Mouse (Mus musculus) C2C12 (cell line): Measurements from ENCODE around the gene Pafah1b3. TPM values are rescaled to one million over a fixed set of nuclear protein-coding genes. Genes with fewer than 3 reads are reported as not detected.
"Not testable (repeated sequence)": the region's sequence is repeated elsewhere in the genome, so short reads cannot be mapped to it uniquely, and the experiment has no call there.

Experiments
- H3K27me3 ChIP-seq: one replicate; pipeline ENCODE4 v1.6.1; 2011; ENCODE audit not compliant: control insufficient read depth, insufficient read depth, insufficient read length
- H3K36me3 ChIP-seq: one replicate; pipeline ENCODE4 v1.6.1; 2011; ENCODE audit not compliant: control insufficient read depth, insufficient read depth
- H3K4me3 ChIP-seq: one replicate; pipeline ENCODE4 v1.5.1; 2011; ENCODE audit warnings: mild to moderate bottlenecking, control low read depth; ENCODE audit not compliant: poor library complexity, insufficient read depth, severe bottlenecking
- H3K79me2 ChIP-seq: one replicate; pipeline ENCODE4 v1.6.1; 2011; ENCODE audit not compliant: control insufficient read depth, insufficient read depth
- H3K79me3 ChIP-seq: one replicate; pipeline ENCODE4 v1.6.1; 2011; ENCODE audit warnings: low read depth, control low read depth
- H3ac ChIP-seq: one replicate; pipeline ENCODE3; 2011; ENCODE audit warnings: low read depth; ENCODE audit not compliant: control insufficient read depth, insufficient read length
- CEBPB ChIP-seq: IDR thresholded peaks from one replicate; pipeline ENCODE4 v1.6.1; 2011; ENCODE audit warnings: low read depth, mild to moderate bottlenecking, control low read depth, moderate library complexity
- CTCF ChIP-seq: IDR thresholded peaks from one replicate; pipeline ENCODE4 v1.5.1; 2011; ENCODE audit not compliant: control insufficient read depth, insufficient read depth, insufficient read length
- FOSL1 ChIP-seq: IDR thresholded peaks from one replicate; pipeline ENCODE4 v1.8.0; 2011; ENCODE audit warnings: mild to moderate bottlenecking, low read length; ENCODE audit not compliant: poor library complexity, insufficient read depth, severe bottlenecking
- MAX ChIP-seq: IDR thresholded peaks from one replicate; pipeline ENCODE4 v1.6.1; 2011; ENCODE audit warnings: mild to moderate bottlenecking, control low read depth
- MYOD1 ChIP-seq: IDR thresholded peaks from one replicate; pipeline ENCODE4 v1.6.1; 2011; ENCODE audit warnings: low read depth; ENCODE audit not compliant: control insufficient read depth, insufficient read length
- MYOG ChIP-seq: IDR thresholded peaks from one replicate; pipeline ENCODE4 v1.6.1; 2011; ENCODE audit not compliant: control insufficient read depth, insufficient read length; ENCODE audit errors: extremely low read depth
- USF1 ChIP-seq: IDR thresholded peaks from one replicate; pipeline ENCODE4 v1.6.1; 2011; ENCODE audit warnings: low read depth, mild to moderate bottlenecking, control low read depth, moderate library complexity
- polyA plus RNA-seq: library from polyadenylated mRNA; unstranded; fragments of >200 nt; fragmentation: generic; extraction: Trizol; gene quantifications from one replicate; pipeline ENCODE4 v1.2.1, GENCODE M21; 2012; ENCODE audit warnings: missing spikeins

The Pafah1b3 gene
- polyA plus RNA-seq, 1 experiment = 90.8 TPM

GRCm38 (mm10) chr7:25269029-25269428 is 28.8 kb downstream of the Pafah1b3 start:
- no peak for TF ChIP-seq MYOD1
- TF ChIP-seq FOSL1 = no peak
- TF ChIP-seq CTCF = no peak
- TF ChIP-seq USF1 = no peak
- no peak for TF ChIP-seq MAX
- no peak for TF ChIP-seq MYOG
- no peak for TF ChIP-seq CEBPB
- H3K79me3 ChIP-seq = peaks cover 3% of the 10 kb centered on the region
- H3K36me3 ChIP-seq = no peaks in the 10 kb centered on the region
- H3K27me3 ChIP-seq = no peaks in the 10 kb centered on the region
- H3K4me3 ChIP-seq = peak overlapping the region; percentile 49
- H3ac ChIP-seq = peak overlapping the region; percentile 50
- H3K79me2 ChIP-seq = no peaks in the 10 kb centered on the region

GRCm38 (mm10) chr7:25268588-25268987 is 29.2 kb downstream of the Pafah1b3 start:
- H3K36me3 ChIP-seq = no peaks in the 10 kb centered on the region
- peaks cover 3% of the 10 kb centered on the region for H3K79me3 ChIP-seq
- no peaks in the 10 kb centered on the region for H3K79me2 ChIP-seq
- no peaks in the 10 kb centered on the region for H3K27me3 ChIP-seq
- peak overlapping the region; percentile 50 for H3ac ChIP-seq
- H3K4me3 ChIP-seq = peak overlapping the region; percentile 49
- TF ChIP-seq CEBPB (no peak), MAX (no peak), CTCF (no peak), MYOD1 (no peak), FOSL1 (no peak), MYOG (no peak), USF1 (no peak)

- Histone ChIP-seq H3K79me3 (peaks cover 3% of the 10 kb centered on the region), H3K27me3 (no peaks in the 10 kb centered on the region), H3K4me3 (peak overlapping the region; percentile 49), H3K36me3 (no peaks in the 10 kb centered on the region), H3ac (peak overlapping the region; percentile 77), H3K79me2 (no peaks in the 10 kb centered on the region)
- TF ChIP-seq USF1 (no peak), MAX (peak; percentile 27), CTCF (no peak)
Observed at GRCm38 (mm10) chr7:25267751-25268463, 29.9 kb downstream of the Pafah1b3 start.

DNA sequence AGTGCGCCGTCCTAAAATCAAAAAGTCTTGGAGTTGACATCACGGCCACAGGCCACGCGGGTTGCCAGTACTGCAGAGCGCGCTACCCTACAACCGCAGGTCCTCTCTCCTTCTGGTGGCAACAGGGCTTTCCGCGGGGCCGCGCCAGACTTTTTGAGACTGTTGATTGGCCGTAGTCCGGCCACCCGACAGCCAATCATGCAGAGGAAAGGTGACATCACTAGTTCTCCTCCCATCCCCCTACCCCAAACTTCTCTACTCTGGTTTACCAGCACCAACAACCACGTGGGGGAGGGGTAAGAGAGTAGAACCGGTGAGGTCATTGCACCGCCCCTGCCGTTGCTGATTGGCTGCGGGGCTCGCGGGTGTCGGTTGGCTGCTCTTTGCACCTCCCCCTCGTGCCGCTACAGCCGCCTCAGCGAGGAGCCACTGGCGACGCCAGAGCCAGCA is 30.5 kb downstream of the Pafah1b3 start, which contains the start of gene Cic:
Gene Cic (plus strand): TSS at position 404 of the 450 bp plus-strand sequence.
- H3K79me3 ChIP-seq = peaks cover 3% of the 10 kb centered on the region
- no peaks in the 10 kb centered on the region for H3K27me3 ChIP-seq
- peak within 1 kb of the TSS; percentile 49 for H3K4me3 ChIP-seq
- no peak for TF ChIP-seq CEBPB
- TF ChIP-seq USF1 = peak; percentile 64
- no peak for TF ChIP-seq FOSL1
- peak; percentile 71 for TF ChIP-seq MAX
- no peak for TF ChIP-seq MYOD1
- TF ChIP-seq CTCF = no peak
- TF ChIP-seq MYOG = no peak
- peak within 1 kb of the TSS; percentile 77 for H3ac ChIP-seq
- no peaks in the 10 kb centered on the region for H3K79me2 ChIP-seq
- H3K36me3 ChIP-seq = no peaks in the 10 kb centered on the region

- Histone ChIP-seq H3K79me3 (peaks cover 3% of the 10 kb centered on the region), H3K4me3 (no peak overlapping the region)
- no peak for TF ChIP-seq MYOD1
- no peak for TF ChIP-seq MAX
- TF ChIP-seq MYOG = no peak
- no peak for TF ChIP-seq USF1
- TF ChIP-seq CTCF = no peak
- TF ChIP-seq FOSL1 = no peak
- no peak for TF ChIP-seq CEBPB
Observed at GRCm38 (mm10) chr7:25266180-25266962, 31.4 kb downstream of the Pafah1b3 start.

GRCm38 (mm10) chr7:25265743-25266142 is 32.0 kb downstream of the Pafah1b3 start:
- H3K79me2 ChIP-seq, H3K79me3 ChIP-seq, H3ac ChIP-seq, H3K36me3 ChIP-seq, H3K4me3 ChIP-seq, H3K27me3 ChIP-seq: not testable (repeated sequence)

More at GRCm38 (mm10) chr7:25266180-25266962, 31.4 kb downstream of the Pafah1b3 start:
- Histone ChIP-seq H3K27me3 (no peaks in the 10 kb centered on the region), H3K36me3 (no peaks in the 10 kb centered on the region), H3ac (no peak overlapping the region), H3K79me2 (no peaks in the 10 kb centered on the region)
